Mouse (Mus musculus): ENCODE results near the gene Ccdc183.

GRCm38 (mm10) chr2:25577951-25578795, 39.3 kb downstream of the Ccdc183 start:
- TF ChIP-seq CTCF (IDR thresholded peaks at IDR 0.05; ENCODE audit: low read depth): peak; percentile 33; the same call in 1 of the 2 replicates
- TF ChIP-seq EP300 (IDR thresholded peaks at IDR 0.05; ENCODE audit: low read depth): no peak

Data from liver, embryonic 14.5 days (tissue).